Mouse (Mus musculus): ENCODE measurements around the gene 2410137M14Rik.
"Not testable (repeated sequence)": the region's sequence is repeated elsewhere in the genome, so short reads cannot be mapped to it uniquely, and the experiment has no call there.

The 2410137M14Rik gene

DNA sequence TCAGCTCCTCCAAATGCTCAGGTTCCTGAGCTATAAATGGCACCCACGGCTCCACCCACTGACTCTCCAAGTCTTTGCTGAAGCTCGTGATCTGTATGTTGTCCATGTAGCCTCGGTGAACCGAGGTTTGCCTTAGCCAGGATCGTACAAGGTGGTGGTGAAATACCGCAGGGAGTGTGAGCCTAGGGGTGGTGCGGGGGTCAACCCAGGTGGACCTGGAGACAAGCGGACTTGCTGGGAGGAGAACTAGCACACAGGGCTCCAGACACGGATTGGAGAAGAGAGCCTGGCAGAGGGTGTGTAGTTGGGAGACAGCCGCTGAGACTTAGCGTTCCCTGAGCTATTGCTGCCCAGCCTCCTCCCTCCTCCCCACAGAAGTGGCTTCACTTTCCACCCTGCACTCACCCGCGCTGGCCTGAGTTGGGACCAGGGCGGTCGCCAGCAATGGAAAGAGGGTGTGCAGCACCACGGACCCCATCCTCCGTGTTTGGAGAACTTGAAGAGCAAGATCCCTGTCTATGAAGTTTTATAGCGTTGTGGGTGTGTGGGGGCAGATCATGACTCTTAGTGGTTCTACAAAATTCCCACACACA is at the start of gene 2410137M14Rik:
Gene 2410137M14Rik (minus strand): TSS at position 17 of the 593 bp plus-strand sequence.
- no peak for DNase-seq (ENCODE audit: low read depth, low spot score)

- no peak for DNase-seq (ENCODE audit: low read depth, low spot score)
Observed at GRCm38 (mm10) chr17:37029162-37029561, 48.1 kb upstream of the 2410137M14Rik start.

DNA sequence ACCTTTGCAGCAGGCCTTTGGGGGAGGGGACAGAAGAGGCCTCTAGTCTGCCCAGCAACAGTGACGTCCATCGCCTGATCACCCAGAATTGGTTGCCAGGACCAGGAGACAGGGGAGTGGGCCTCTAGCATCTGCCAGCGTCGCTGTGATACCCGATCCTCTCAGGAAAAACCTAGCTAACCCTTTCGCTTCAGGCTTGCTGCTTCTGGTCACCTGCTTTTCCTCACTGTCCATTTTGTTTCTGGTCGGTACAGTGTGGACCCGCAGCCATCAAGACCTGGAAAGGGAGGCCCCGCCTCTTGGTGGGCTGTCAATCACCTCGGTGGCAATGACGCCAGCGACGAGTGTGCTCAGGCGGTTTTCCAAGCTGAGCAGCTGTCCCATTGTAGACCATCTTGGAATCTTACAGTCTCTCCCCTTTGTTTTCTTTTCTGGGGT is 47.7 kb upstream of the 2410137M14Rik start:
- peak; percentile 92 for DNase-seq (ENCODE audit: low read depth, low spot score)

DNA sequence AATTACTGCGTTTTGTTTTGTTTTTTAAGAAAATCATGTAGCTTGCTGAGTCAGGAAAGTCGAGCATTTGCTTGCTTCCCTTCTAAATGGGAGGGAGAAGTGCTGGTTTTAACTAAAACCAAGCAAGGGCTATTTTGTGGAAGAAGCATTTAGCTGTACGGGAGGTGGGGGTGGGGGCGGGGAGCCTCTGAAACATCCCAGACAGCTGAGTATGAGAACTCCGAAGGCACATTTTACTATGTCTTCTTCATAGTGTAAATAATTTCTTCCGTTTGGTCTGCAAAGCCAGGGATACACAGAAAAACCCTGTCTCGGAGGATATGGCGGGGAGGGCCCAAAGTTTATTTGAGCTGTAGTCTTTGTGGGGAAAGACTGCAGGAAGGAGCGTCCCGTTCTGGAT is 47.2 kb upstream of the 2410137M14Rik start:
- no peak for DNase-seq (ENCODE audit: low read depth, low spot score)

DNA sequence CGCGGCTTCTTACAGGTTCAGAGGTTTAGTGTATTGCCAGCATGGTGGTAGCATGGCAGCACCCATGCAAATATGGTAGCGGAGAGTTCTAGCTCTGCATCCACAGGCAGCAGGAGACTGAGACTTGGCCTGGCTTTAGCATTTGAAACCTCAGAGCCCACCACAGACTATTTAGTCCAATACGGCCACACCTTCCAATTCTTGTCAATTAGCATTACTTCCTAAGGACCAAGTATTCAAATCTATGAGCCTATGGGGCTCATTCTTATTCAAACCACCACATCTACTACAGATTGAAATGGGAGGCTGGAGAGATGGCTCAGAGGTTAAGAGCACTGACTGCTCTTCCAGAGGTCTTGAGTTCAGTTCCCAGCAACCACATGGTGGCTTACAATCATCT is 46.4 kb upstream of the 2410137M14Rik start:
- DNase-seq (ENCODE audit: low read depth, low spot score): no peak

GRCm38 (mm10) chr17:37026425-37026824 is 45.4 kb upstream of the 2410137M14Rik start:
- no peak for DNase-seq (ENCODE audit: low read depth, low spot score)

DNA sequence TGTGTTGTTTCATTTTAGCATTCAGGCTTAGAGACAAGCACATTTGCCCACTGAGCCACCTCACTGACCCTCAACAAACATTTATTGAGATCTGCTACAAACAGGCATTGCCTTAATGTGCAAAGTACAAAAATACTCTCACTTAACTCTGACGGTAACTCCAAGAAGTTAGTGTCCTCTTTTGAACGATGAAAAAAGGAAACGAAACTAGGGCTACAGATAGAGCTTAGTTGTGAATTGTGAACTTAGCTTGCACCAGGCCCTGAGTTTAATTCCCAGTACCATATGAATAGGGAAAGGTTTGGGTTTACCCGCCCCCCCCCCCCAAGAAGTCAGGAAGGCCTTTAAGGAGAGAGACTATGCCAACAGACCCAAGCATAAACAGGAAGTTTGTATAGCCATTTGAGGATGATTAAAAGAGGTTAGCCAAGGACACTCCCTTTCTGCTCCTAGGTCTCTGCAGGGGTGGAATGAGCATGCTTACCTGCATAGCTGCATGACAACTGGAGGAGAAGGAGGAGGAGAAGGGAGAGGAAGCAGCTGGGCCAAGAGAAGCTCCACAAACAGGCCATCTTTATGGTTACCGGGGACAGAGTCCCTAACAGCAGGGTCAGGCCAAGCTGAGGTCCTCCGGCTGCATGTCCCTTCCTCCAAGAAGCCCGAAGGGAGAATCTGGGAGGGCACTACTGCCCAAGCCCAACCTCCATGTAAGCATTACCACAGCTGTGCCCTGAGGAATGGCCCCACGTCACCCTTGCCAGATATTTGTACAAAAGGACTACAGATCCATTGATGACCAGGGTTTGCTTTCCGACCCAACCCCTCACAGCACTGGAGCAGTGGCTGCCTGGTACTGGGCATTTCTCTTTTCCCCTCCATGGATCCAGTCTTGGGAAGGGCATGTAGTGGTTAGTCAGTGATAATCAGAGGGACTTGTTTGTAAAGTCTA is 41.9 kb upstream of the 2410137M14Rik start, which contains the start of gene Mog:
Gene Mog (minus strand): TSS at position 771 of the 949 bp plus-strand sequence.
- no peak for DNase-seq (ENCODE audit: low read depth, low spot score)

DNA sequence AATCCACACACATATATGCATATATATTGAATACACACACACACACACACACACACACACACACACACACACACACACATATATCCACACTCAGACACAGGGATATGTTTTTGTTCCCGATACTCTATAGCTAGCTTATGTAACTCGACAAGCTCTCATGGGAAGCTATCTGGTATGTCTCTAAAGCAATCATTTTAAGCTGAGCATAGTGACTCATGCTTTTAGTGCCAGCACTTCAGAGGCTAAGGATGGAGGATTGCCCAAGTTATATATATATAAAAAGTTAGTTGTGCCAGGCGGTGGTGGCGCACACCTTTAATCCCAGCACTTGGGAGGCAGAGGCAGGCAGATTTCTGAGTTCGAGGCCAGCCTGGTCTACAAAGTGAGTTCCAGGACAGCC is 38.2 kb upstream of the 2410137M14Rik start:
- DNase-seq (ENCODE audit: low read depth, low spot score): not testable (repeated sequence)

DNA sequence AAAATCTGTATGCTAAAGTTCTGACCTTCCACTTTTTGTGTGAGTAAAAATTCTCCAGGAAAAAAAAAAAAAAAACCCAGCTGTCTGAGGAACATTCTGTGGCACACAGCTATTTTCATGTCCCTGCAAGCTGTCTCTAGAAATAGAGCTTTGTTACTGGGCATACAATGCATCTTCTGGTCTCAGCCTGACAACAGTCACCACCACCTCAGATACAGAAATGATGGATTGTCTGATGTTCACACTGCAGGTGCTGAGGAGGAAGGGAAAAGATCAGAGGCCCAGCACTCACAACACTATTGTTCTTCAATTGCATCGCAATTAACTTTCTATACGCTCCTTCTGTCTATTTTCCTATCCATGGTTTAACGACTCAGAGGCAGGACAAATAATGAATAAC is 37.3 kb upstream of the 2410137M14Rik start:
- DNase-seq (ENCODE audit: low read depth, low spot score): no peak

DNA sequence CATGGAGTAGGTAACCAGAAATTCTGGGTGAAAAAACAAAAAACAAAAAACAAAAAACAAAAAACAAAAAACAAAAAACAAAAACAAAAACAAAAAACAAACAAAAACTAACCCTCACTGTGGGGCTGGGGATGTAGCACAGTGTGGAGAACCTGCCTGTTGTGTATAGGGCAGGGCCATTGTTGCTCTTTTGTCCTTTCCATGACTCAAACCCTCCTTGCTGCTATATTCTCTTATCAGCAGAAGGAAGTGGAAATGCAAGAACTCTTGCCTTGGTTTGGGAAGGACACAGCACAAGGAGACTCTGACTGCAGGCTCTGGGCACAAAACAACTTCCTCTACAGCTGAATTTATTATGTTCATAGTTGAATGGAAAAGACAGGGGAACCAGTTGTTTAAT is 35.3 kb upstream of the 2410137M14Rik start:
- no peak for DNase-seq (ENCODE audit: low read depth, low spot score)

- DNase-seq (ENCODE audit: low read depth, low spot score): no peak
Observed at GRCm38 (mm10) chr17:37012141-37012540, 31.1 kb upstream of the 2410137M14Rik start.

DNA sequence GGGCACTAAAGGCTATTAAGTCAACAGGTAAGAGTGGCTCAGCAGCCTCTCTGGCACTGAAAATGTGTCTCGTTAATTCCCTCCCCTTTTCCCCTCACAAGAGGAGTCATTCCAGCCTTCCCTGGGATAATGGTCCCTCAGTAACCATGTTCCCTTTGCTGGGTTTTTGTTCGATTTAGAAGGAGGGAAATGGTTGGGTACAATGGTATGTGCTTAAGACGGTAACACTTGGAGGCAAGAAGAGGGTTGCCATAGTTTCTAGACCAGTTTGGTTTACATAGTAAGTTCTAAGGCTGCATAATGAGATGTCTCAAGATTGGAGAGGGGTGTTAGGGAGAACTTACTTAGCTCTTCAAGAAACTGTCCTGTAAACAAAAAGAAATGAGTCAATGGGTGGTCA is 30.7 kb upstream of the 2410137M14Rik start:
- no peak for DNase-seq (ENCODE audit: low read depth, low spot score)

DNA sequence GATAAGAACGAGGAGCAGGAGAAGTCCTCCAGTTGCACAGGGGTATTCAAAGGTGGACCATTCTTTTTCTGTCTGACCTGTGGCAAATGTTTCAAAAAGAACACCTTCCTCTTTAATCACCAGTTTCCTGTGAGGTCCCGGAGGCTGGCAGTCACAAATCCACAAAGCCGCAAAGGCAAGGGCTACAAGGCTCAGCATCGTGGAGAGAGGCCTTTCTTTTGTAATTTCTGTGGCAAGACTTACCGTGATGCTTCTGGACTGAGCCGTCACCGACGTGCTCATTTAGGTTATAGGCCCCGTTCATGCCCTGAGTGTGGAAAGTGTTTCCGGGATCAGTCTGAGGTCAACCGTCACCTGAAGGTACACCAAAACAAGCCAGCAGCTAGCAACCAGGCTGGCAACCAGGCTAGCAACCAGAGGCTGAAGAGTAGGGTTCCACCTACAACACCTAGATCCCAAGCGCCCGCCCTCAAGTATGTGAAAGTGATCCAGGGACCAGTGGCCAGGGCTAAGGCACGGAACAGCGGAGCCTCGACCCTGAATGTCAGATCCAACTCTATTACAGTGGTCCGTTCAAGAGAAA is 28.5 kb upstream of the 2410137M14Rik start:
- DNase-seq (ENCODE audit: low read depth, low spot score): no peak

DNA sequence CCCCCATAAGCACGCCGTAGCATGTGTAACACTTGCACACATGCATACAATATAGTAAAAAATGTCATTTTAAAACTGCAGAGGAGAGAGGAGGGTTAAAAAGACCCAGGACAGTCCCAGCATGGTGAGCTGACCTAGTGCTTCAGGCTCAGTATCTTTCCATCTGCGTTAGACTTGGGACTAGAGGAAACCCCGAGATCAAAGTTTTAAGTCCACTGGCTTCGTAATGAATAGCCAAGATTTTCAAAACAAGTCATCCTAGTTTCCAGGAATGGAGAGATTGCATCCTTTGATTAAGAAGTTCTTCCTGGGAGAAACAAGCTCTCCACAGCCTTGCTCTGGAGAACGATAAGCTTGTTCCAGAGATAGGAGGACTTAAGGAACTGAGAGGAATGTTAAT is 27.1 kb upstream of the 2410137M14Rik start:
- no peak for DNase-seq (ENCODE audit: low read depth, low spot score)

GRCm38 (mm10) chr17:37003366-37003765 is 22.3 kb upstream of the 2410137M14Rik start:
- no peak for DNase-seq (ENCODE audit: low read depth, low spot score)

GRCm38 (mm10) chr17:37002364-37003330 is 21.6 kb upstream of the 2410137M14Rik start:
- DNase-seq (ENCODE audit: low read depth, low spot score): peak; percentile 25

- no peak for DNase-seq (ENCODE audit: low read depth, low spot score)
Observed at GRCm38 (mm10) chr17:37000863-37001262, 19.8 kb upstream of the 2410137M14Rik start, which contains the start of gene Zfp57. Zfp57 (plus strand) TSS chr17:37001163.

DNA sequence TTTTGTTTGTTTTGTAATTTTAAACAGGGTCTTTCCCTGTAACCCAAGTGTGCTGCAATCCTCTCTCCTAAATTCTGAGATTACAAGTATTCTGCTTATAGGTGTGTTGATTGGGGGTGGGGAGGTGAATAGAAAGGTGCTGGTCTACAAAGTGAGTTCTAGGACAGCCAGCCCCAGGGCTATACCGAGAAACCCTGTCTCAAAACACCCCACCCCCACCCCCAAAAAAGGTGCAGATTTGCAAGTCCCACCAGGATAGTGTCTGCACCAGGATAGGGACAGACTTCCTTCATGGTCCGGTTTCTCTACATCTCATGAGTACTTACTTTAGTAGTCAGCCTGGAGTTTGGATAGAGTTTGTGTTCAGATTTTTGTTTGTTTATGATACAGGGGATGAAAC is 17.4 kb upstream of the 2410137M14Rik start:
- DNase-seq (ENCODE audit: low read depth, low spot score): no peak

DNA sequence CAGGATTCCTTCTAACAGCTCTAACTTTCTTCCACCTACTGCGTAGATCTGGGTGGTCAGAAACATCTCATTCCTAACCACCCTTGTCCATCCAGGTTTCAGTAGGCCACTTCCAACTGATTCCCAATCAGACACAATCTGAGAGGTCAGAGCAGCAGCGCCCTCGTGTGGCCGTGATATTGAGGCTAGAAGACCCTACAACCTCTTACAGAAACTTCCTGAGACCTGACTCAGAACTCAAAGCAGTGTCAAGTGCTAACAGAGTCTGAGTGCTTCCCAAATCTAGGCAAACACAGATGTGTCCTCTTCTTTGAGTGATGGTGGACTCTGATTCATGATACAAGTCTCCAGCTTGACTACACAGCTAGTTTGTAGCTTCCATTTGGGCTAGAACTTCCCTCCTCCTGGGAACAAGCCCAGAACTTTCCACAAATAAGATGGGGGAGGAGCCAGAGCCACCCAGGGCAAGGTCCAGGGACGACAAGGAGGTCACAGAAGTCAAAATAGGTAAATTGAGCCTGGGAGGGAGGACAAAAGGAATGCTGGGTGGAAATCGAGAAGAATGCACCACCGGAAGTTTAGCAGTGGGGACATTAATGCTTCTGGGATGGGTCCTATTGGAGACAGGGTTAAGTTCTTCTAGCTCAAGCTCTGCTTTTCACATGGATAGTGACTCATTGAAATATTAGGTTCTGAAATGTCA is 16.1 kb upstream of the 2410137M14Rik start:
- peak; percentile 73 for DNase-seq (ENCODE audit: low read depth, low spot score)

GRCm38 (mm10) chr17:36995448-36995847 is 14.4 kb upstream of the 2410137M14Rik start:
- no peak for DNase-seq (ENCODE audit: low read depth, low spot score)

All from retina, postnatal 7 days (tissue).